Mouse (Mus musculus) adrenal gland, postnatal 10 days (tissue): ENCODE results near the gene Mtss1l. TPM values are rescaled to one million over a fixed set of nuclear protein-coding genes. Genes with fewer than 3 reads are reported as not detected.
A peak's percentile ranks its signal among the peaks of the same experiment; 100 is the strongest.

Source experiments
- DNase-seq: peaks from one replicate; pipeline ENCODE4 v3.0.0; 2021; ENCODE audit warnings: mixed read lengths
- total RNA-seq, 2 experiments: library from RNA; stranded (reverse); gene quantifications; 2 replicates each; pipeline ENCODE4 v1.2.3; 2021

Gene Mtss1l
- total RNA-seq, 2 experiments from 2014 or later = 28.3 to 38.3 TPM

DNA sequence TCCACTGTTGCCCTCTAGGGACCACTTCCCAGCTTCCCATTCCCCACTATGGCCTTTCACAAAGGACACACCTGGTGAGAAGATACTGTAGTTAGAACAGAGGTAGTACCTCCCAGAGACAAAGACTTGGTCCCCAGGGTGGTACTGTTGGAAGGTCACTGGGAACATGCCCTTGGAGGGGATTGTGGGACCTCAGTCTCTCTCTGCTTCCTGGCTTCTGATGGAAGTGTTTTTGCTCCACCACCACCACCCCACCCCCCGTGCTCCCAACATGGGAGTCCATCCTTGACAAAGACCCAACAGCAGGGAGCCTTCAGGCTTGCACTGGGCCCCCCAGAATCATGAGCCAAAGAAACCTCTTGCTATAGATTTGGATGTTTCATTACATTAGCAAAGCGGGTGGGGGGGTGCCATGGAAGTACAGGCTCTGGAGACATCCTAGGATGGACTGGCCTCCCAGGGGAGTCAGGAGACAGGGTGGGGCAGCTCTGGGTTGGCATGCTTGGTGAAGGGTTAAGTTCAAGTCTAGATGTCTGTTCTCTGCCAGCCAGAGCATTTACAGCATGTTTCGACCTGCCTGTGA lies 14.9 kb upstream of the Mtss1l start:
- no peak for DNase-seq

- peak; percentile 53 for DNase-seq
These were observed 12.8 kb upstream of the Mtss1l start for GRCm38 (mm10) chr8:110708429-110708828.

DNA sequence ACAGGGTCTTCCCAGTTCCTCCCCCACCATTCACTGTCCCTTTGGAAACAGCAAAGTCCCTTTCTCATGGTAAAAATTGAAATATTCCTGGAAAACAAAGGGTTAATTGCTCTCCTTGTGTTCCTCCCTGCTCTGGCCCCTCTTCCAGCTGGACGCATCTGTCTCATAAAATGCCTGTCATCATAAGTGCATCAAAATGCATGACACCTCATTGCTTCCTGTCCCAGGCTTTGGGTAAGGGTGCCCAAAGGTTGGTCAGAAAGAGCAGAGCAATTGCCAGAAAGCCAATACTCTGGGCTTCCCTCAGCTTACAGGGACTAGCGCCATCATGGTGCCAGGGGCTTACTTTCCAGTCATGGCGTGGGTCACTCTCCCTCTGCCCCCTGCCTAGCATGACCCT lies 10.7 kb upstream of the Mtss1l start:
- no peak for DNase-seq

DNA sequence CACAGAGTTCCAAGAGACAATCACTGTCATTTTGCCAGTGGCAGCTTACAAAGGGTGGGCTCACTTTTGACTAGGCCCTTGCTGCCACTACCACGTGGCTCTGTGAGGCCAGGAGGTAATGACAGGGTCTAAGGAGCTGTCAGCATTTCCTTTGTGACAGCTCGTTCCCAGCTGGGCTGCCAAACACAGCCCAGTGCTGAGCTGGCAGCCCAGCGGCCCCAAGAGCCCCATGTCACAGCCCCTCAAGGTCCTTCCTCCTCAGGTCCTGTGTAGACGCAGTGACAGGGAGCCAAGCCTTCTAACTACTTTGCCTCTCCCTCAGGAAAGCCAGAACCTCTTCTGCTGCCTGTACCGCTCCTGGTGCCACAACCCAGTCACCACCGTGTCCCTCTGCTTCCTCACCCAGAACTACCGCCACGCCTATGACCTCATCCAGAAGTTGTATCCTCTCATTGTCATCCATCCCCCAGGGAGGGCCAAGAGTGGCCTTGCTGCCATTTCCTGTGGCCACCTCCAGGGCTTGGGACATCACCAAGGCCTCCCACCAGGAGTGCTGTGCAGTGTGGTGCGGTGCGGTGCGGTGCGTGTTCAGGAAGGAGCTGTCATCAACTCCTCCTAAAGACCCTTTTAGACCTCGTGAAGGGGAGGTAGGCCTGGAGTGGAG lies 9.9 kb upstream of the Mtss1l start:
- peak; percentile 42 for DNase-seq

DNA sequence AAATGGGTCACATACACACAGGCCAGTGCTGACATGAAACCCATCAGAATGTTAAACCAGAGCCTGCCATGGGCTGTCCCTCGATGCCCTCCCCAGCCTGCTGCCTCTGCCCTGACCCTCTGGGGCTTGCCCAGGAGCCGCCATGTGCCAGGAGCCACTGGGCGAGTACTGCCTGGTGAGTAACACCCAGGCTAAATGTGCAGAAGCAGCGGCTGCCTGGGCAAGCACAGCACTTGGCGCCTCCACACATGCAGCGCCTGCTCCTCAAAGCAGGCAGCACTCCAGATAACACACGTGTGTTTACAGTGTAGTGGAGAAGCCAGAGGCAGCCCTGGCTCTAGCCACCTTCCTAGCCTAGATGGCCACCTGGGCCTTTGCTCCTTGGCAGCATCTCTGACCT lies 8.2 kb upstream of the Mtss1l start:
- DNase-seq = peak; percentile 25

GRCm38 (mm10) chr8:110714827-110715519 lies 6.3 kb upstream of the Mtss1l start:
- no peak for DNase-seq

DNA sequence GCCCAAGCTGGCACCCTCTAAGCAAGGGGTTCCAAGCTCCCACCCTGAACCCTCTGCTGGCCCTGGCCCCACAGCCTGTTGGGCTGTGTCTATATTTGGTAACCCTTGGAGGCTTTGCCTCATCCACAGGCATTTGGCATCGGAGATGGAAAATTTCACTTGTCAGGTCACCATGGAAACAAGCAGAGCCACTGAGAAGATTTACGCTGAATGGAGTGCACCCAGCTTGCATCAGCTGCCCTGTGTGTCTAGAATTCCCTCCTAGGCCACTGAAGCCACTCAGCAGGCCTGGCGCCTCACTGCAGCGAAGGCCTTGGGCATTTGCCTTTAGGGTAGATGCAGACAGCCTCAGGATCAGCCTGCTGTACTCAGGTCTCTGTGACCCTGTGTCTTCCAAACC lies 5.2 kb upstream of the Mtss1l start:
- peak; percentile 80 for DNase-seq

GRCm38 (mm10) chr8:110717131-110717530 lies 4.1 kb upstream of the Mtss1l start:
- DNase-seq = no peak

GRCm38 (mm10) chr8:110718209-110718968 lies 2.9 kb upstream of the Mtss1l start:
- no peak for DNase-seq

GRCm38 (mm10) chr8:110718969-110719670 lies 2.2 kb upstream of the Mtss1l start:
- DNase-seq = peak; percentile 54

GRCm38 (mm10) chr8:110719898-110720653 lies 1.2 kb upstream of the Mtss1l start:
- no peak for DNase-seq

GRCm38 (mm10) chr8:110721606-110722413 lies 534 bp downstream of the Mtss1l start:
- DNase-seq = peak; percentile 69

- no peak for DNase-seq
These were observed 1.2 kb downstream of the Mtss1l start for GRCm38 (mm10) chr8:110722414-110723011.

DNA sequence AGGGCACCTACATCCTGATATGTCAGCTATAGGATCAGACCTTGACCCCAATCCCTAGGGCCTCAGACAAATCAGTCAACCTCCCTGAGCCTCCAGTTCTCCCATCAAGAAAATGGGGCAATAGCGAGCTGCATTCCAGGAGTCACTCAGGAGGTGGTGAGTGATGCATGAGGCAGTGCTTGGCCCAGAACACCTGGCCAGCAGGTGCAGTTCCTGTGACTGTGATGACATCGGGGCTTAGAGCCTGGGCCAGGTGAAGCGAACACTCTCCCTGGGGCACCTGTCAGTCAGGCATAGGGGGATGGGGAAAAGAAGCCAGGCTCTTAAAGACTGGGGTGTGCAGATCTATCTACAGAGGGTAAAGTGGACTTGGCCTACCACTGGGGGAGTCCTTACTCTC lies 3.2 kb downstream of the Mtss1l start:
- DNase-seq = no peak

DNA sequence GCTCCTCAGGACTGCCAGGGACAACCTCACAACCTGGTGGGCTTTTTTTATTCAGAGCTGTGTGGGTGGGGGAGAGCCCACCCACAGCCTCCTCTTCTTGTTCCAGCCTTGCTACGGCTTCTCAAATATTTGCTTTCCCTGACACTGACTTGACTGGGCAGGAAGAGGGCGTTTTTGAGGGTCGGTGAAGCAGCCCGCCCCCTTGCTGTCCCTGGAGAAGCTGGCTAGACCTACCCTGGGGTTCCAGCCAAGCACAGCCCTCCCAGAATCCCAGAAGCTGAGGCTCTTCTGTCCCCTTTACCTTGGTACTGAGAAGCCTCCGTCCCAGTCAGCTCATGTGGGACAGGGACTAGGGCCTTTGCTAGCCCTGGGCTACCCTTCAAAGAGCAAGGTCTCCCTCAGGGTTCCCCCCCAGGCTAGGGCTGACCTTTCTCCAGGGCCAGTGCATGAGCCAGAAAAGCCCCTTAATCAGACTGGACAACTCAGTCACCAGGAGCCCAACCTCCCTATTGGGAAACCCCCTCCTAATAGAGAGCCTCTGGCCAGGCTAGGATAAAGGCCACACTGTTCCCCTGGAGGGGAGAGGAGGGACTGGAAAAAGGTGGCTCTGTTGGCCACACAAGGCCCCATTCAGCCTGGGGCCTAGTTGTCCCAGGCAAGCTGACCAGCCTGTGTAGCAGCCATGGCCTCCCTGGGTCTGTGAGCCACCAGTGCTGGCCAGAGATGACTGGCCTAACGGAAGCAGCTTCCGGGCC lies 4.0 kb downstream of the Mtss1l start:
- no peak for DNase-seq

DNA sequence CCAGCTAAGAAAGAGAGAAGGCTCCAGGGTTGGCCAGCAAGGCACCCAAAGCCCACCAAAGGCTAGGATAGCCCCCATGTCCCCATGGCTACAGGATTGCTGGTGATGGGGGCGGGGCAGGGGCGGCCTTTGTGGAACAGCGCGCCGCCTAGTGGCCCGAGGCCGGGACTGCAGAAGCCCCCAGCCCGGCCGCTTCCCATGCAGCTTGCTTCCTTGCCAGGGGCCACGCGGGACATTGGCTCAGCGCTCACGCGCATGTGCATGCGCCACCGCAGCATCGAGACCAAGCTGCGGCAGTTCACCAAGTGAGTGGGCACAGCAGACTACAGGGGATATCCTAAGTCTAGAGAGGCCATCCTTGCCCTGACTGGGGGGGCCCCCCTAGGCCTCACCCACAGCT lies 5.6 kb downstream of the Mtss1l start:
- DNase-seq = peak; percentile 75

DNA sequence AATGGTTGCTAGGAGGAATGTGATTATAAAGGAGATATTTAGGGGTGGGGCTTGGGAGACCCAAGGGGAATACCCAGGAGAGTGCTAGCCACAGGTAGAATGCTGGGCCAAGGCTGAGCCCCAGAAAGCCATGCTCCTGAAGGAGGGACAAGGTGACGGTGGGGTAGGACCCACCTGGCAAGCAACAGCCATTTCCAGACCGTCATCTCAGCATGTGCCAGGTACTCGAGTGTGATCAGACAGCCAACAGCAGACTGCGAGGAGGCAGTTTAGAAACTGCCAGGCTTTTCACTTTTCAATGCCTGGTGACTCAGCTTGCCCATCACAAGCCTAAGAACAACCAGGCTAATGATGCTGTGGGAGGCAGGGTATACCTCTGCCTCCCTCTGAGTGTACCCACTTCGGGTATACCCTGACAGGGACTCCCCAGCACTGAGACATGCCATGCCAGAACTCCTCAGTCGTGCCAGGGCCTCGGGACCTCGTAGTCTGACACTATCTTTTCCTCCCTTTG lies 10.1 kb downstream of the Mtss1l start:
- DNase-seq = no peak

DNA sequence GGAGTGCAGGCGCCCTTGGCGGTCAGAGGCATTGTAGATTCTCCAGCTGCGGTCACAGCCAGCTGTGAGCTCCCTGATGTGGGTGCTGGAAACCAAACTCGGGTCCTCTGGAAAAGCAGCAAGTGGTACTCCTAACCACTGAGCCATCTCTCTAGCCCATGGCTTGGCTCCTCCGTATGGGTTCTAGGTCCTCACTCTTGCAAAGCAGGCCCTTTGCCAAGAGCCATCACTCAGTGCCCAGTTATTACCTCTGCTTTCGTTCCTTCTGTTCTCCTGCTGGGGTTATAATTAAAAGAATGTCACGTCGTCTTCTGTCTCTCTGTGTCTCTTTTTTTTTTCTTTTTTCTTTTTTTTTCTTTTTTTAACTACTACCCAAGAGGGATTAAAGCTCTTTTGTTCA lies 11.8 kb downstream of the Mtss1l start:
- no peak for DNase-seq

DNA sequence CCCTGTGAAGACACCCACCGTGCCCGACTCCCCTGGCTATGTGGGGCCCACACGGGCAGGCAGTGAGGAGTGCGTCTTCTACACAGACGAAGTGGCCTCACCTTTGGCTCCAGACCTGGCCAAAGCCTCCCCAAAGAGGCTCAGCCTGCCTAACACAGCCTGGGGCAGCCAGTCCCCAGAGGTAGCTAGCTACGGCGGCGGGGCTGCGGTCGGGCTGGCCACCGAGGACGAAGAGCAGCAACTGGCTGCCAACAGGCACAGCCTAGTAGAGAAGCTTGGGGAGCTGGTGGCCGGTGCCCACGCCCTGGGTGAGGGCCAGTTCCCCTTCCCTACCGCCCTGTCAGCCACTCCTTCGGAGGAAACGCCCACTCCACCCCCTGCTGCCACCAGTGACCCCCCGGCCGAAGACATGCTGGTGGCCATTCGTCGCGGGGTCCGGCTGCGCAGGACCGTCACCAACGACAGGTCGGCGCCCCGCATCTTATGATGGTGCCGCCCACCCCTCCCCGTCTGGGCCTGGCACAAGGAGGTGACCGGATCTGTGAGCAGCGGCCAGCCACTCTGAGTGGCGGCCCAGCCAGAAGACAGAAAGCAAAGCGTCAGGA lies 17.4 kb downstream of the Mtss1l start:
- no peak for DNase-seq
